Mouse (Mus musculus) liver, embryonic 13.5 days (tissue): Measurements from ENCODE around the gene Rabgap1l. TPM values are rescaled to one million over a fixed set of nuclear protein-coding genes. Genes with fewer than 3 reads are reported as not detected.

Experiments
- ATAC-seq: fragments of 200-750 bp; cut with Nextera tagmentation; 2 replicates; pipeline ENCODE4 v1.8.0; 2017; ENCODE audit warnings: low read depth, mild to moderate bottlenecking, moderate number of reproducible peaks, moderate library complexity
- DNase-seq: peaks from one replicate; pipeline ENCODE4 v3.0.0; 2022
- H3K27ac ChIP-seq: fragments of 300-500 bp; sonication (generic); 2 replicates; pipeline ENCODE4 v1.5.1; 2015; ENCODE audit warnings: moderate library complexity, mild to moderate bottlenecking, inconsistent platforms
- H3K27me3 ChIP-seq: fragments of 300-500 bp; sonication (generic); 2 replicates; pipeline ENCODE4 v1.6.1; 2015; ENCODE audit warnings: mild to moderate bottlenecking, inconsistent platforms
- H3K36me3 ChIP-seq: fragments of 300-500 bp; sonication (generic); 2 replicates; pipeline ENCODE4 v1.6.1; 2015; ENCODE audit warnings: mild to moderate bottlenecking, inconsistent platforms
- H3K4me1 ChIP-seq: fragments of 300-500 bp; sonication (generic); replicated peaks from 2 replicates; pipeline ENCODE4 v1.6.1; 2015; ENCODE audit warnings: inconsistent platforms
- H3K4me2 ChIP-seq: fragments of 300-500 bp; sonication (generic); 2 replicates; pipeline ENCODE4 v1.6.1; 2015; ENCODE audit warnings: inconsistent platforms, mild to moderate bottlenecking, moderate library complexity
- H3K4me3 ChIP-seq: fragments of 300-500 bp; sonication (generic); replicated peaks from 2 replicates; pipeline ENCODE4 v1.5.1; 2015; ENCODE audit warnings: mild to moderate bottlenecking, inconsistent platforms
- H3K9ac ChIP-seq: fragments of 300-500 bp; sonication (generic); 2 replicates; pipeline ENCODE4 v1.6.1; 2015; ENCODE audit warnings: mild to moderate bottlenecking, inconsistent platforms
- H3K9me3 ChIP-seq: fragments of 300-500 bp; sonication (generic); replicated peaks from 2 replicates; pipeline ENCODE4 v1.6.1; 2016; ENCODE audit warnings: inconsistent platforms
- WGBS: fragments of 180-500 bp; shearing (Covaris S2); methylation state at CpG from one replicate; pipeline ENCODE4 v1.1.7; 2015; ENCODE audit not compliant: insufficient replicate concordance; 5-methylcytosine and 5-hydroxymethylcytosine counted together
- polyA plus RNA-seq: library from polyadenylated mRNA; unstranded; fragments of >200 nt; fragmentation: Nextera tagmentation; extraction: Ambion mirVana; gene quantifications from 2 replicates; pipeline ENCODE4 v1.2.1, GENCODE M21; 2015

The Rabgap1l gene
- polyA plus RNA-seq, 1 experiment from 2014 or later, result 37.5 TPM

- no peak for ATAC-seq
These were observed 463.2 kb downstream of the Rabgap1l start for GRCm38 (mm10) chr1:160329788-160330187.

GRCm38 (mm10) chr1:160327531-160327930 lies 465.5 kb downstream of the Rabgap1l start:
- 69% methylated on average over 1 of the region's 1 CpGs for WGBS

More at GRCm38 (mm10) chr1:160329788-160330187, 463.2 kb downstream of the Rabgap1l start:
- no peaks in the 10 kb centered on the region for H3K9me3 ChIP-seq
- H3K36me3 ChIP-seq, result no peaks in the 10 kb centered on the region
- peak overlapping the region; percentile 34; the same call in 1 of the 2 replicates for H3K9ac ChIP-seq
- WGBS, result 35% methylated on average over 7 of the region's 7 CpGs
- DNase-seq, result no peak
- peak overlapping the region; percentile 80 for H3K27ac ChIP-seq
- H3K4me1 ChIP-seq, result peaks cover 55% of the 10 kb centered on the region
- H3K4me3 ChIP-seq, result peak overlapping the region; percentile 4
- H3K27me3 ChIP-seq, result no peaks in the 10 kb centered on the region
- peak overlapping the region; percentile 49 for H3K4me2 ChIP-seq

GRCm38 (mm10) chr1:160325542-160325941 lies 467.5 kb downstream of the Rabgap1l start:
- Histone ChIP-seq H3K4me1 (peaks cover 44% of the 10 kb centered on the region), H3K27ac (peak overlapping the region; percentile 76), H3K9me3 (no peaks in the 10 kb centered on the region), H3K27me3 (no peaks in the 10 kb centered on the region), H3K4me3 (no peak overlapping the region), H3K9ac (no peak overlapping the region; the same call in 1 of the 2 replicates), H3K36me3 (no peaks in the 10 kb centered on the region), H3K4me2 (peak overlapping the region; percentile 39)
- peak; percentile 75 for ATAC-seq
- DNase-seq, result peak; percentile 34
- WGBS, result 2% methylated on average over 5 of the region's 5 CpGs

More at GRCm38 (mm10) chr1:160327531-160327930, 465.5 kb downstream of the Rabgap1l start:
- no peak overlapping the region for H3K4me3 ChIP-seq
- no peak overlapping the region for H3K9ac ChIP-seq
- peaks cover 58% of the 10 kb centered on the region for H3K4me1 ChIP-seq
- no peaks in the 10 kb centered on the region for H3K9me3 ChIP-seq
- H3K4me2 ChIP-seq, result no peak overlapping the region
- no peak for ATAC-seq
- no peak overlapping the region for H3K27ac ChIP-seq
- no peaks in the 10 kb centered on the region for H3K27me3 ChIP-seq
- DNase-seq, result no peak
- H3K36me3 ChIP-seq, result no peaks in the 10 kb centered on the region

- Histone ChIP-seq H3K4me1 (peaks cover 17% of the 10 kb centered on the region), H3K27ac (no peak overlapping the region), H3K4me2 (no peak overlapping the region), H3K9me3 (no peaks in the 10 kb centered on the region), H3K27me3 (no peaks in the 10 kb centered on the region), H3K4me3 (no peak overlapping the region), H3K36me3 (no peaks in the 10 kb centered on the region), H3K9ac (no peak overlapping the region)
- ATAC-seq, result no peak
- 60% methylated on average over 1 of the region's 1 CpGs for WGBS
- DNase-seq, result no peak
These were observed 472.3 kb downstream of the Rabgap1l start for GRCm38 (mm10) chr1:160320690-160321089.

GRCm38 (mm10) chr1:160318057-160318725 lies 474.8 kb downstream of the Rabgap1l start:
- 78% methylated on average over 8 of the region's 8 CpGs for WGBS
- Histone ChIP-seq H3K36me3 (no peaks in the 10 kb centered on the region), H3K4me3 (no peak overlapping the region), H3K27me3 (no peaks in the 10 kb centered on the region), H3K4me1 (no peaks in the 10 kb centered on the region), H3K27ac (no peak overlapping the region), H3K9me3 (no peaks in the 10 kb centered on the region), H3K9ac (no peak overlapping the region), H3K4me2 (no peak overlapping the region)
- ATAC-seq, result no peak
- DNase-seq, result no peak

- ATAC-seq, result no peak
- Histone ChIP-seq H3K27ac (no peak overlapping the region), H3K36me3 (no peaks in the 10 kb centered on the region), H3K9me3 (no peaks in the 10 kb centered on the region), H3K4me1 (peaks cover 11% of the 10 kb centered on the region; the same call in 1 of the 2 replicates), H3K9ac (no peak overlapping the region), H3K4me2 (no peak overlapping the region), H3K27me3 (no peaks in the 10 kb centered on the region), H3K4me3 (no peak overlapping the region)
- no peak for DNase-seq
- 89% methylated on average over 2 of the region's 2 CpGs for WGBS
These were observed 476.8 kb downstream of the Rabgap1l start for GRCm38 (mm10) chr1:160316239-160316638.

- no peak for ATAC-seq
These were observed 480.4 kb downstream of the Rabgap1l start for GRCm38 (mm10) chr1:160312658-160313057.

GRCm38 (mm10) chr1:160311861-160312260 lies 481.1 kb downstream of the Rabgap1l start:
- WGBS, result 18% methylated on average over 2 of the region's 2 CpGs
- Histone ChIP-seq H3K9me3 (no peaks in the 10 kb centered on the region), H3K27me3 (no peaks in the 10 kb centered on the region), H3K4me2 (no peak overlapping the region), H3K4me1 (peaks cover 45% of the 10 kb centered on the region), H3K9ac (no peak overlapping the region), H3K27ac (no peak overlapping the region), H3K36me3 (no peaks in the 10 kb centered on the region), H3K4me3 (no peak overlapping the region)
- ATAC-seq (no peak), DNase-seq (no peak)

More at GRCm38 (mm10) chr1:160312658-160313057, 480.4 kb downstream of the Rabgap1l start:
- no peak for DNase-seq
- WGBS, result 70% methylated on average over 4 of the region's 4 CpGs
- H3K36me3 ChIP-seq, result no peaks in the 10 kb centered on the region
- peaks cover 39% of the 10 kb centered on the region for H3K4me1 ChIP-seq
- H3K27ac ChIP-seq, result no peak overlapping the region
- H3K9me3 ChIP-seq, result no peaks in the 10 kb centered on the region
- no peak overlapping the region for H3K9ac ChIP-seq
- H3K4me3 ChIP-seq, result no peak overlapping the region
- H3K27me3 ChIP-seq, result no peaks in the 10 kb centered on the region
- H3K4me2 ChIP-seq, result no peak overlapping the region

- no peak for DNase-seq
- no peak overlapping the region for H3K27ac ChIP-seq
- no peaks in the 10 kb centered on the region for H3K36me3 ChIP-seq
- 0 out of 2 replicates have a peak overlapping the region, but pooled peaks have one; percentile 8 for H3K9ac ChIP-seq
- WGBS, result 64% methylated on average over 5 of the region's 5 CpGs
- H3K4me1 ChIP-seq, result peaks cover 59% of the 10 kb centered on the region
- no peak overlapping the region for H3K4me2 ChIP-seq
- no peak overlapping the region for H3K4me3 ChIP-seq
- H3K9me3 ChIP-seq, result no peaks in the 10 kb centered on the region
- no peaks in the 10 kb centered on the region for H3K27me3 ChIP-seq
- ATAC-seq, result no peak
These were observed 483.1 kb downstream of the Rabgap1l start for GRCm38 (mm10) chr1:160309951-160310350.

GRCm38 (mm10) chr1:160308996-160309395 lies 484.0 kb downstream of the Rabgap1l start:
- no peak for DNase-seq
- Histone ChIP-seq H3K36me3 (no peaks in the 10 kb centered on the region), H3K4me2 (peak overlapping the region; percentile 45), H3K27me3 (no peaks in the 10 kb centered on the region), H3K9ac (no peak overlapping the region; the same call in 1 of the 2 replicates), H3K4me3 (peak overlapping the region; percentile 5; the same call in 1 of the 2 replicates), H3K4me1 (peaks cover 66% of the 10 kb centered on the region), H3K27ac (0 out of 2 replicates have a peak overlapping the region, but pooled peaks have one; percentile 11), H3K9me3 (no peaks in the 10 kb centered on the region)
- WGBS, result 20% methylated on average over 7 of the region's 7 CpGs
- no peak for ATAC-seq

GRCm38 (mm10) chr1:160308498-160308897 lies 484.5 kb downstream of the Rabgap1l start:
- H3K36me3 ChIP-seq, result no peaks in the 10 kb centered on the region
- H3K27ac ChIP-seq, result no peak overlapping the region
- peak overlapping the region; percentile 22; the same call in 1 of the 2 replicates for H3K9ac ChIP-seq
- WGBS, result 55% methylated on average over 7 of the region's 7 CpGs
- ATAC-seq, result no peak
- H3K4me2 ChIP-seq, result peak overlapping the region; percentile 45
- H3K9me3 ChIP-seq, result no peaks in the 10 kb centered on the region
- peaks cover 70% of the 10 kb centered on the region for H3K4me1 ChIP-seq
- H3K4me3 ChIP-seq, result peak overlapping the region; percentile 5; the same call in 1 of the 2 replicates
- H3K27me3 ChIP-seq, result no peaks in the 10 kb centered on the region
- DNase-seq, result no peak
